Mouse (Mus musculus) hindbrain, embryonic 13.5 days (tissue): ENCODE measurements around the gene Gm21970. TPM values are rescaled to one million over a fixed set of nuclear protein-coding genes. Genes with fewer than 3 reads are reported as not detected.
"Not testable (repeated sequence)": the region's sequence is repeated elsewhere in the genome, so short reads cannot be mapped to it uniquely, and the experiment has no call there.

Experiments used
- ATAC-seq: fragments of 200-750 bp; cut with Nextera tagmentation; 2 replicates; pipeline ENCODE4 v1.8.0; 2017; ENCODE audit warnings: moderate TSS enrichment; ENCODE audit not compliant: low FRiP score
- H3K27ac ChIP-seq: fragments of 300-500 bp; sonication (generic); 2 replicates; pipeline ENCODE4 v1.5.1; 2015; ENCODE audit warnings: inconsistent platforms, mild to moderate bottlenecking, moderate library complexity
- H3K27me3 ChIP-seq: fragments of 300-500 bp; sonication (generic); 2 replicates; pipeline ENCODE4 v1.6.1; 2015; ENCODE audit warnings: mild to moderate bottlenecking, inconsistent platforms
- H3K36me3 ChIP-seq: fragments of 300-500 bp; sonication (generic); 2 replicates; pipeline ENCODE4 v1.6.1; 2015; ENCODE audit warnings: mild to moderate bottlenecking, inconsistent platforms
- H3K4me1 ChIP-seq: fragments of 300-500 bp; sonication (generic); replicated peaks from 2 replicates; pipeline ENCODE4 v1.6.1; 2015; ENCODE audit warnings: inconsistent platforms
- H3K4me2 ChIP-seq: fragments of 300-500 bp; sonication (generic); 2 replicates; pipeline ENCODE4 v1.6.1; 2015; ENCODE audit warnings: inconsistent platforms, mild to moderate bottlenecking, moderate library complexity
- H3K4me3 ChIP-seq: fragments of 300-500 bp; sonication (generic); 2 replicates; pipeline ENCODE4 v1.5.1; 2015; ENCODE audit warnings: mild to moderate bottlenecking, inconsistent platforms
- H3K9ac ChIP-seq: fragments of 300-500 bp; sonication (generic); 2 replicates; pipeline ENCODE4 v1.6.1; 2015; ENCODE audit warnings: mild to moderate bottlenecking, inconsistent platforms
- H3K9me3 ChIP-seq: fragments of 300-500 bp; sonication (generic); 2 replicates; pipeline ENCODE4 v1.6.1; 2016; ENCODE audit warnings: inconsistent platforms
- WGBS: fragments of 180-500 bp; shearing (Covaris S2); methylation state at CpG from one replicate; pipeline ENCODE4 v1.1.7; 2015; 5-methylcytosine and 5-hydroxymethylcytosine counted together
- polyA plus RNA-seq: library from polyadenylated mRNA; unstranded; fragments of >200 nt; fragmentation: Nextera tagmentation; extraction: Ambion mirVana; gene quantifications from 2 replicates; pipeline ENCODE4 v1.2.1, GENCODE M21; 2015

Gm21970 gene
- polyA plus RNA-seq, 1 experiment from 2014 or later, result not detected

DNA sequence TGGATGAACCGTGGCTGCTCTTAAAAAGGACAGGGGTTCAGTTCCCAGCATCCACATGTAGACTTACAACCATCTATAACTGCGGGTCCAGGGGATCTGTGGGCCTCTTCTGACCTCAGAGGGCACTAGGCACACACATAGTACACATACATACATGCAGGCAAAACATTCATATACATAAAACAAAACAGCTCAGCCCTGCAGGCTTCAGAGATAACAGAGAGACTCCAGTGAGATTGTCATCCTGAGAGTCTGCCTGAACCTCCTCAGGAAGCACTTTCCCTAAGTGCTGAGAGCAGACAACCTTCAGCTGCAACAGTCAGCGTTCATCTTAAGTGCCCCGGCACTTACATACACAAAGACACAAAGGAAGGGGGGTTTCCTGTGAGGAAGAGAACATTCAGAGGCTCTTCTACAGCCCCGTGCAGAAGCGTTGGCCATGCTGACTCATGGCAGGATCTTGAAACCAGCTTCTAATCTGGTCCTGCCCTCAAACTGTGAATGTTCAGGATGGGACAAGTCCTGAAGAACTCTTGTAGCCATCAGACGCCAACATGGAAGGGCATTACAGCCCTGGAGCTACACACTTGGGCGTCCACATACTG, 41.9 kb downstream of the Gm21970 start:
- no peaks in the 10 kb centered on the region for H3K9me3 ChIP-seq
- H3K9ac ChIP-seq, result no peak overlapping the region
- no peak for ATAC-seq
- no peaks in the 10 kb centered on the region for H3K27me3 ChIP-seq
- H3K36me3 ChIP-seq, result no peaks in the 10 kb centered on the region
- 66% methylated on average over 8 of the region's 8 CpGs for WGBS
- no peak overlapping the region for H3K27ac ChIP-seq
- H3K4me1 ChIP-seq, result no peaks in the 10 kb centered on the region
- no peak overlapping the region for H3K4me2 ChIP-seq
- no peak overlapping the region for H3K4me3 ChIP-seq

DNA sequence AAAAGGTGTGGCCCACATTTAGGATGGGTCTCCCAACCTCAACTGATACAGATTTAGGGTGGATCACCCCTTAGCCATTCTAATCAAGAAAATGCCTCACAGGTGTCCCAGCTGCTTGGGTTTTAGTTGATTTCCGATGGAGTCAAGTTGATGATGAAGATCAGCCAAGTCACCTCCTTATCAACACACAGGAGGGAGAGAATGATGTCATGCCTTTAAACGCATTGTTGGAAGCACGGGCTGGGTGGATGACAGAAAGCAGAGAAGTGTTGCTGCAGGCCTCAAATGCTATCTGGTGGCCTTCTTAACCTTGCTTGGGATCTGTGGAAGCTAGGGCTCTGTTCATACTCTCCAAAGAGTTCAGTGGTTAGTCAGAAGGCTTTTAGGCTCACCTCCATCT, 42.6 kb downstream of the Gm21970 start:
- Histone ChIP-seq H3K27ac (no peak overlapping the region), H3K9me3 (no peaks in the 10 kb centered on the region), H3K4me2 (no peak overlapping the region), H3K36me3 (no peaks in the 10 kb centered on the region), H3K4me3 (no peak overlapping the region), H3K9ac (no peak overlapping the region), H3K27me3 (no peaks in the 10 kb centered on the region), H3K4me1 (no peaks in the 10 kb centered on the region)
- WGBS, result 89% methylated on average over 3 of the region's 3 CpGs
- no peak for ATAC-seq

DNA sequence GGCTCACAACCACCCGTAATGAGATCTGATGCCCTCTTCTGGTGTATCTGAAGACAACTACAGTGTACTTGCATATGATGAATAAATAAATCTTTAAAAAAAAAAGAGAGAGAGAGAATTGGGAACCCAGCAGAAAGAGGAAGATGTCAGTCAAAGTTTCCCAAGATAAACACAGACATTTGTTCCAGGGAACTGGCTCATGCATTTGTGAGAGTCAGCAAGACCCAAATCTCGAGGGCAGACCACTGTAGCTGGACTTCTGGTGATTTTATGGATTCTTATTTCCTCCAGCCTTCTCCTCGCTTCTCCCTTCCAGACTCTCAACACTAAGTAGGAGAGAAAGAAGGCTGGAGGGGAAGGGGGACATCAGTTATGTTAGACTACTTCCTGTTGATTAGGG, 46.6 kb downstream of the Gm21970 start:
- Histone ChIP-seq H3K9ac (no peak overlapping the region), H3K9me3 (no peaks in the 10 kb centered on the region), H3K4me2 (no peak overlapping the region), H3K27me3 (no peaks in the 10 kb centered on the region), H3K27ac (no peak overlapping the region), H3K4me1 (no peaks in the 10 kb centered on the region), H3K4me3 (no peak overlapping the region), H3K36me3 (no peaks in the 10 kb centered on the region)
- 74% methylated on average over 3 of the region's 3 CpGs for WGBS
- no peak for ATAC-seq

GRCm38 (mm10) chr16:91438599-91438998, 47.1 kb downstream of the Gm21970 start:
- WGBS, result 90% methylated on average over 1 of the region's 1 CpGs
- H3K9me3 ChIP-seq, H3K9ac ChIP-seq: not testable (repeated sequence)

GRCm38 (mm10) chr16:91441366-91441765, 49.8 kb downstream of the Gm21970 start:
- Histone ChIP-seq H3K4me2 (no peak overlapping the region), H3K4me1 (no peaks in the 10 kb centered on the region), H3K36me3 (no peaks in the 10 kb centered on the region), H3K4me3 (no peak overlapping the region), H3K9me3 (no peaks in the 10 kb centered on the region), H3K27ac (no peak overlapping the region), H3K9ac (no peak overlapping the region), H3K27me3 (no peaks in the 10 kb centered on the region)
- no peak for ATAC-seq
- 64% methylated on average over 7 of the region's 7 CpGs for WGBS

More at GRCm38 (mm10) chr16:91438599-91438998, 47.1 kb downstream of the Gm21970 start:
- not testable (repeated sequence) for H3K27me3 ChIP-seq, ATAC-seq, H3K36me3 ChIP-seq, H3K4me2 ChIP-seq, H3K4me1 ChIP-seq, H3K27ac ChIP-seq, H3K4me3 ChIP-seq

- H3K36me3 ChIP-seq, result no peaks in the 10 kb centered on the region
- H3K9me3 ChIP-seq, result no peaks in the 10 kb centered on the region
- 85% methylated on average over 7 of the region's 7 CpGs for WGBS
- no peak for ATAC-seq
- H3K9ac ChIP-seq, result no peak overlapping the region
- H3K4me1 ChIP-seq, result no peaks in the 10 kb centered on the region
- no peak overlapping the region for H3K27ac ChIP-seq
- H3K4me3 ChIP-seq, result no peak overlapping the region
- no peak overlapping the region for H3K4me2 ChIP-seq
- no peaks in the 10 kb centered on the region for H3K27me3 ChIP-seq
Observed at GRCm38 (mm10) chr16:91441811-91442240, 50.3 kb downstream of the Gm21970 start.

- Histone ChIP-seq H3K27me3 (no peaks in the 10 kb centered on the region), H3K9ac (no peak overlapping the region), H3K9me3 (no peaks in the 10 kb centered on the region), H3K4me2 (no peak overlapping the region), H3K27ac (no peak overlapping the region), H3K36me3 (no peaks in the 10 kb centered on the region), H3K4me3 (no peak overlapping the region), H3K4me1 (no peaks in the 10 kb centered on the region)
- ATAC-seq, result no peak
- 69% methylated on average over 4 of the region's 4 CpGs for WGBS
Observed at GRCm38 (mm10) chr16:91442446-91442845, 50.9 kb downstream of the Gm21970 start.

GRCm38 (mm10) chr16:91443211-91443611, 51.7 kb downstream of the Gm21970 start:
- ATAC-seq, result no peak
- H3K9ac ChIP-seq, result no peak overlapping the region

GRCm38 (mm10) chr16:91444847-91445246, 53.3 kb downstream of the Gm21970 start:
- no peaks in the 10 kb centered on the region for H3K36me3 ChIP-seq
- H3K9ac ChIP-seq, result no peak overlapping the region
- H3K9me3 ChIP-seq, result no peaks in the 10 kb centered on the region
- H3K4me2 ChIP-seq, result no peak overlapping the region
- H3K4me3 ChIP-seq, result no peak overlapping the region
- ATAC-seq, result no peak
- WGBS, result 90% methylated on average over 4 of the region's 4 CpGs
- H3K27me3 ChIP-seq, result no peaks in the 10 kb centered on the region
- H3K27ac ChIP-seq, result no peak overlapping the region
- H3K4me1 ChIP-seq, result no peaks in the 10 kb centered on the region

More at GRCm38 (mm10) chr16:91443211-91443611, 51.7 kb downstream of the Gm21970 start:
- H3K4me1 ChIP-seq, result no peaks in the 10 kb centered on the region
- H3K36me3 ChIP-seq, result no peaks in the 10 kb centered on the region
- no peaks in the 10 kb centered on the region for H3K9me3 ChIP-seq
- H3K4me3 ChIP-seq, result no peak overlapping the region
- 87% methylated on average over 8 of the region's 8 CpGs for WGBS
- no peaks in the 10 kb centered on the region for H3K27me3 ChIP-seq
- no peak overlapping the region for H3K4me2 ChIP-seq
- H3K27ac ChIP-seq, result no peak overlapping the region

GRCm38 (mm10) chr16:91445566-91445965, 54.0 kb downstream of the Gm21970 start:
- WGBS, result 82% methylated on average over 5 of the region's 5 CpGs
- no peaks in the 10 kb centered on the region for H3K4me1 ChIP-seq
- H3K36me3 ChIP-seq, result no peaks in the 10 kb centered on the region
- no peak overlapping the region for H3K9ac ChIP-seq
- no peak for ATAC-seq
- H3K4me2 ChIP-seq, result no peak overlapping the region
- H3K27ac ChIP-seq, result no peak overlapping the region
- no peak overlapping the region for H3K4me3 ChIP-seq
- H3K9me3 ChIP-seq, result no peaks in the 10 kb centered on the region
- H3K27me3 ChIP-seq, result no peaks in the 10 kb centered on the region

DNA sequence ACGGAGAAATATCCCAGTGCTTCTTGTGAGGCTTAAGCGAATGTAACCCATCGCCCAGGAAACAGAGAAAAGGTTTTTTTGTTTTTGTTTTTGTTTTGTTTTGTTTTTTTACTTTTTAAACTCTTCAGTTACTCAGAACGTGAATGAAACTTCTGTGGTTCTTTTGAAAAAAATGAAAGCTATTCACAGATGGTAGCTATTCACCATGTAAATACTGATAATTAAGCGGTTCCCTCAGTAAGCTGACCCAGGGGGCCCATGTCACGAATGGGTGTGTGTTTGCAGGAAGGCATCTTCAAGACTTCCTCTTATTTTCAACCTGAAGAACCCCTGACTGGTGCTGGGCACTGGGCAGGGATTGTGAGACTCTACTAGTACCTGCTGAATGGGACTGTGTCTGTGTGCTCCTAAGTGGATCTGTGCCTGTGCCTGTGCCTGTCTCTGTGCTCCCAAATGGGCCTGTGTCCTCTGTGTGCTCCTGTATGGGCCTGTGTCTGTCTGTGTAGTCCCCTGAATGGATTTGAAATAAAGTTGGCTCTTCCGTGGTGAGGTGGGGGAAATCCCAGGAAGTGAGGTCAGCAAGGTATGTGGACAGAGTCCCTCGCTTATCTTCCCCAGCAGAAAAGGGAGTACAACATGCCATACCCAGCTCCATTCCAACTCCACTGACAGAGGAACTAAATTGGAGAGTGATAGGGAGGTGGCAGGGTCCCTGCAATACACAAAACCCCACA, 55.4 kb downstream of the Gm21970 start:
- no peaks in the 10 kb centered on the region for H3K9me3 ChIP-seq
- no peak overlapping the region for H3K9ac ChIP-seq
- no peak for ATAC-seq
- no peaks in the 10 kb centered on the region for H3K27me3 ChIP-seq
- 74% methylated on average over 8 of the region's 8 CpGs for WGBS
- H3K4me2 ChIP-seq, result no peak overlapping the region
- H3K4me3 ChIP-seq, result no peak overlapping the region
- no peaks in the 10 kb centered on the region for H3K36me3 ChIP-seq
- H3K27ac ChIP-seq, result no peak overlapping the region
- no peaks in the 10 kb centered on the region for H3K4me1 ChIP-seq

DNA sequence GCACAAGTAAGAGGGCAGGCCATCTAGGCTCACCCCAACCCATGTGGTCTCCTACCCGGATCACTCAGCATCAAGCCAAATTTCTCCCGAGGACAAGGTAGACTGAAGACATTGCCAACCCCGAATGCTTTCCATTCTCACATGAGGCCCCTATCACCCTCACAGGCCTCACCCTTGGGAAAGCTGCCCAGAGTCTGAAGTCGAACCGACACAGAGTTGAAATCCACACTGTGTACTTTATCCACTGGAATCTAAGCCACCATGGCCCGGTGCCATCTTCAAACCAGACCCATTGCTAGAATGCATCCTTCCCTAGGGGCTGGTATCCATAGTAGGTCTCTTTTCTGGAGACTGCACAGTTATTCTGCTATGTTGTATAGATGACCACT, 56.0 kb downstream of the Gm21970 start:
- WGBS, result 90% methylated on average over 6 of the region's 6 CpGs
- no peaks in the 10 kb centered on the region for H3K9me3 ChIP-seq
- H3K4me3 ChIP-seq, result no peak overlapping the region
- ATAC-seq, result no peak
- H3K4me1 ChIP-seq, result no peaks in the 10 kb centered on the region
- H3K4me2 ChIP-seq, result no peak overlapping the region
- H3K27me3 ChIP-seq, result no peaks in the 10 kb centered on the region
- H3K36me3 ChIP-seq, result no peaks in the 10 kb centered on the region
- H3K27ac ChIP-seq, result no peak overlapping the region
- no peak overlapping the region for H3K9ac ChIP-seq

GRCm38 (mm10) chr16:91448088-91448487, 56.6 kb downstream of the Gm21970 start:
- Histone ChIP-seq H3K27ac (no peak overlapping the region), H3K27me3 (no peaks in the 10 kb centered on the region), H3K4me2 (no peak overlapping the region), H3K9me3 (no peaks in the 10 kb centered on the region), H3K4me1 (no peaks in the 10 kb centered on the region), H3K9ac (no peak overlapping the region), H3K36me3 (no peaks in the 10 kb centered on the region), H3K4me3 (no peak overlapping the region)
- WGBS, result 97% methylated on average over 5 of the region's 5 CpGs
- ATAC-seq, result no peak
